Mouse (Mus musculus) limb, embryonic 14.5 days (tissue): ENCODE results near the gene Pxdc1. TPM values are rescaled to one million over a fixed set of nuclear protein-coding genes. Genes with fewer than 3 reads are reported as not detected.

Source experiments
- ATAC-seq: fragments of 200-750 bp; cut with Nextera tagmentation; 2 replicates; pipeline ENCODE4 v1.8.0; 2017; ENCODE audit warnings: low read depth, moderate number of reproducible peaks, moderate TSS enrichment; ENCODE audit not compliant: low FRiP score
- DNase-seq: peaks from one replicate; pipeline ENCODE4 v3.0.0-alpha.2; 2015; ENCODE audit warnings: low spot score
- H3K27ac ChIP-seq: fragments of 300-500 bp; sonication (generic); replicated peaks from 2 replicates; pipeline ENCODE4 v1.5.1; 2014; ENCODE audit warnings: low read depth, mild to moderate bottlenecking, low read length, moderate library complexity, mixed read lengths
- H3K27me3 ChIP-seq: fragments of 300-500 bp; sonication (generic); 2 replicates; pipeline ENCODE4 v1.6.1; 2014; ENCODE audit warnings: low read length, mixed read lengths; ENCODE audit not compliant: control insufficient read depth, insufficient read depth
- H3K36me3 ChIP-seq: fragments of 300-500 bp; sonication (generic); 2 replicates; pipeline ENCODE4 v1.6.1; 2014; ENCODE audit warnings: mild to moderate bottlenecking, low read length, moderate library complexity, mixed read lengths; ENCODE audit not compliant: control insufficient read depth, insufficient read depth
- H3K4me1 ChIP-seq: fragments of 300-500 bp; sonication (generic); 2 replicates; pipeline ENCODE4 v1.6.1; 2014; ENCODE audit warnings: antibody characterized with exemption, low read length, mixed read lengths; ENCODE audit not compliant: control insufficient read depth, insufficient read depth
- H3K4me2 ChIP-seq: fragments of 300-500 bp; sonication (generic); replicated peaks from 2 replicates; pipeline ENCODE4 v1.6.1; 2014; ENCODE audit warnings: low read depth, mild to moderate bottlenecking, low read length, moderate library complexity; ENCODE audit not compliant: severe bottlenecking
- H3K4me3 ChIP-seq: fragments of 300-500 bp; sonication (generic); replicated peaks from 2 replicates; pipeline ENCODE4 v1.5.1; 2014; ENCODE audit warnings: low read length
- H3K9ac ChIP-seq: fragments of 300-500 bp; sonication (generic); 2 replicates; pipeline ENCODE4 v1.6.1; 2014; ENCODE audit warnings: mild to moderate bottlenecking, low read depth, low read length, moderate library complexity; ENCODE audit not compliant: severe bottlenecking
- H3K9me3 ChIP-seq: fragments of 300-500 bp; sonication (generic); 2 replicates; pipeline ENCODE4 v1.6.1; 2016; ENCODE audit warnings: low read length; ENCODE audit not compliant: control insufficient read depth
- POLR2A ChIP-seq: fragments of 200-500 bp; IDR thresholded peaks from 2 replicates; pipeline ENCODE4 v1.8.0; 2012; ENCODE audit warnings: inconsistent platforms, mild to moderate bottlenecking, moderate library complexity, borderline replicate concordance; ENCODE audit not compliant: insufficient read depth, insufficient read length; ENCODE audit errors: extremely low read depth
- WGBS: fragments of 180-500 bp; shearing (Covaris S2); extraction: QIAGEN DNeasy Blood & Tissue Kit; methylation state at CpG from one replicate; pipeline ENCODE4 v1.1.7; 2014; 5-methylcytosine and 5-hydroxymethylcytosine counted together
- polyA plus RNA-seq, 2 experiments: library from polyadenylated mRNA; depleted of rRNA in 1 of 2; stranded (reverse) in 1 of 2; unstranded in 1 of 2; fragments of >200 nt; fragmentation: Nextera tagmentation in 1 of 2; extraction: Ambion mirVana in 1 of 2; gene quantifications; 2 replicates each; pipeline versions ENCODE4 v1.2.1 to v1.2.3; 2012 to 2014

Gene Pxdc1
- polyA plus RNA-seq, 2 experiments, result 24.0 to 27.7 TPM

DNA sequence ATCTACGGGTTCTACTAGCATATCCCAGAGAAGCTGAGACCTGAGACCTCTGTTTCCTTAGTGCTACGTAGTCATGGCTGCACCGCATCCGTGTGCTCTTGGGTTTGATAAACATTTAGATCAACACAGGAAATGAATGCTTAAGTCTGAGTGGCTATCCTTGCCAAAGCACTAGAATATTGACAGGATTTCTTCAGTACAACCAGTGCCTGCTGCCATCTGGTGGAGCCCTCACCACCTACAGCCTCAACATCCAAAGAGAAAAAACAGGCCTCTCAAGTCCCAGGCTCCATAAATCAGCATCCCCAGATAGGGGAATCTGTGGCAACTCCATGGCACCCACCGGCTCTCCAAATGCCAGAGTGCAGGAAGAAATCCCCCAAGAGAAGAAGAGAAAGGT, 17.3 kb downstream of the Pxdc1 start:
- Histone ChIP-seq H3K36me3 (peaks cover 27% of the 10 kb centered on the region), H3K4me2 (no peak overlapping the region), H3K27me3 (no peaks in the 10 kb centered on the region), H3K27ac (no peak overlapping the region), H3K4me3 (no peak overlapping the region), H3K9me3 (no peaks in the 10 kb centered on the region), H3K9ac (no peak overlapping the region), H3K4me1 (no peaks in the 10 kb centered on the region)
- WGBS, result 45% methylated on average over 5 of the region's 5 CpGs
- peak; percentile 80 for DNase-seq
- ATAC-seq, result peak; percentile 55; the same call in 1 of the 2 replicates
- no peak for TF ChIP-seq POLR2A

DNA sequence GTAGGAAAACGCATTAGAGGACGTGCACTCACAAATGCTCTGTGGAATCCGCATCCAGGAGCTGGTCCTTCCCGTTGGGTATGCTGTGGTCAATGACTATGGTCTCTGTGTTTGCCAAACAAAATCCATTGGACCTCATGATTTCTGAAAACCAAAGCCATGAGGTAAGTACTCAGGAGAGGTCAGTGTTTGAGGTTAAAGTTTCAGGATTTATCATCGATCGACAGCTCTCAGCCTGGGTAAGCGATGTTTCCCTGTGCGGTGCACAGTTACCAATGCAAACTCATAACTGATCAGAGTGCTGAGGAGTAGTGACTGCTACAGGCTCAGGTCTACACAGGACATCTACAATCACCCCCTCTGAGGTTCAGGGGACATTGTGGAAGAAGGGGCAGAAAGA, 23.0 kb downstream of the Pxdc1 start:
- no peaks in the 10 kb centered on the region for H3K27me3 ChIP-seq
- no peak for TF ChIP-seq POLR2A
- no peaks in the 10 kb centered on the region for H3K4me1 ChIP-seq
- DNase-seq (no peak), ATAC-seq (no peak)
- H3K9me3 ChIP-seq, result no peaks in the 10 kb centered on the region
- no peak overlapping the region for H3K9ac ChIP-seq
- peaks cover 20% of the 10 kb centered on the region for H3K36me3 ChIP-seq
- no peak overlapping the region for H3K4me3 ChIP-seq
- no peak overlapping the region for H3K27ac ChIP-seq
- WGBS, result 97% methylated on average over 8 of the region's 8 CpGs
- H3K4me2 ChIP-seq, result no peak overlapping the region

DNA sequence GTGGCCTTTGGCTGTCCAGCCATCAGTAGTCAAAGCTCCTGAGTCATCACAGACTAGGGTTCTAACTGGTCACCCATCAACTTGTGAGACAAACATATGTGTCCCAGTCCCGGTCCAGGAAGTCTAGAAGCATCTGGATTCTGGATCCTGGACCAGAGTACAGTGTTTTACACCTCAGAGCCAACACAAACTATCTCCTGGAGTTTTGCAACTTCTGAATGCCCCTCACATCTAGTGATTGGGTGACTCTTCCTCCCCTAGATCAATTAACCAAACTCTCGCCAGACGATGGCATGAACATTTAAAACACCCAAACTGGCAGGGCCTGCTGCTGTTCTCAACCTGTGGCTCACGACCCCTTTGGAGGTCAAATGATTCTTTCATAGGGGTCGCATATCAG, 23.5 kb downstream of the Pxdc1 start:
- Histone ChIP-seq H3K9ac (no peak overlapping the region), H3K4me3 (no peak overlapping the region), H3K27me3 (no peaks in the 10 kb centered on the region), H3K27ac (no peak overlapping the region), H3K4me2 (no peak overlapping the region), H3K4me1 (no peaks in the 10 kb centered on the region), H3K9me3 (no peaks in the 10 kb centered on the region), H3K36me3 (peaks cover 16% of the 10 kb centered on the region)
- 91% methylated on average over 5 of the region's 5 CpGs for WGBS
- TF ChIP-seq POLR2A, result no peak
- no peak for DNase-seq
- ATAC-seq, result no peak

DNA sequence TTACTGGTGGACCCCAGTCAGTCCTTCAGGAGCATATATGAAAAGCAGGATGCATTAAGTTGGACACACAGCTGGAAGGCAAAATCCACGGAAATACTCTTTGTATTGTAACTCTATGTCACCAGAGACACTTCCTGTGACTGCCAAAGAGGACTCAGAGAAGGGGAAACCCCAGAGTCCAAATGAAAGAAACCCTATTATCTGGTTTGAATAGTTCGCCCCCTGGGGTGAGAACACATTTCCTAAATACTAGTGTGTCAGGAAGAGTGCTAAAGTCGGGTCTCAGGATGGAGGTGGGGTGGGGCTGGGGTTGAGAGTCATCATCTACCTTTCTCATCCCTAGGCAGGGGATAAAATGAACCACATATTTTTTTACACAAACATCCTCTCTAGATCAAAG, 25.8 kb downstream of the Pxdc1 start:
- Histone ChIP-seq H3K27ac (no peak overlapping the region), H3K4me1 (no peaks in the 10 kb centered on the region), H3K36me3 (peaks cover 8% of the 10 kb centered on the region), H3K9me3 (no peaks in the 10 kb centered on the region), H3K4me2 (no peak overlapping the region), H3K27me3 (no peaks in the 10 kb centered on the region), H3K9ac (no peak overlapping the region), H3K4me3 (no peak overlapping the region)
- TF ChIP-seq POLR2A, result no peak
- no peak for DNase-seq
- WGBS, result 55% methylated on average over 3 of the region's 3 CpGs
- ATAC-seq, result no peak

DNA sequence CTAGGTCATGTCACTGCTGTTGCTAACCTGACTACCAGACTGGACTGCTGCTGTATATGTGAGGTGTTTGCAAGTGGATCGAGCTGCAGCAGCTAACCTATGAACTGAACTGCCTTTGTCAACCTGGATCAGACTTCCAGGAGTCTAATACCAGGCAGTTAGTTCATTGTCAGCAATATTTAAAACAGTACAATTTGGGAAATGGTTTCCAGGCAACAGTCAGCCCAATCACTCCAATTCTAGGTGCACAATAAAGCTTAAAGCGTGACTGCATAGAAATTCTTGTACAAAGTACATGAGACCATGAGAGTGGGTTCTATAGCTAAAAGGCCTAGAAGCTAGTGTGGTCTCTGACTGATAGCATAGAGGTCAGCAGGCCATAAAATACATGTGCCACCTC, 28.9 kb downstream of the Pxdc1 start:
- no peaks in the 10 kb centered on the region for H3K9me3 ChIP-seq
- H3K27me3 ChIP-seq, result no peaks in the 10 kb centered on the region
- no peak overlapping the region for H3K9ac ChIP-seq
- no peak for TF ChIP-seq POLR2A
- peaks cover 2% of the 10 kb centered on the region; the same call in 1 of the 2 replicates for H3K36me3 ChIP-seq
- no peaks in the 10 kb centered on the region for H3K4me1 ChIP-seq
- no peak overlapping the region for H3K4me2 ChIP-seq
- H3K4me3 ChIP-seq, result no peak overlapping the region
- no peak for ATAC-seq
- WGBS, result 83% methylated on average over 2 of the region's 2 CpGs
- H3K27ac ChIP-seq, result no peak overlapping the region
- no peak for DNase-seq

DNA sequence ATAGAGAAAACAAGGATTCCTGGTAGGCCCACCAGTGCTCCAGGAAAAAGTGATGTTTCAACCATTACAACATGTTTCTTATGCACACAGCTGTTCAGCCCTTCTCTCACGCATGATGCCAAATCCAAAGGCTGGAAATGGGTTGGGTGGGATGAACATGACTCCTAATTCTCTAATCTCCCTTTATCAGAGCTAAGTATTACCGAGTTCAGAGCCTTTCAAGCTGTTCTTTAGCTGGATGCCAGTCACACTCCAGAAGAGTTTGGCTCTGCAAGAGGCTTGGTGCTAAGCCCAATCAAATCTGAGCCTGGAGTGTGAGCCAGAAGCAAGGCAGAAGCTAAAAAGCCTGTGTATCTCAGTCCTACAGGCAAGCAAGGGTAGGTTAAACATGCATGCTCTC, 40.9 kb downstream of the Pxdc1 start:
- no peaks in the 10 kb centered on the region for H3K27me3 ChIP-seq
- H3K9me3 ChIP-seq, result no peaks in the 10 kb centered on the region
- no peak for DNase-seq
- H3K36me3 ChIP-seq, result no peaks in the 10 kb centered on the region
- H3K4me3 ChIP-seq, result no peak overlapping the region
- H3K4me2 ChIP-seq, result no peak overlapping the region
- ATAC-seq, result no peak
- no peak overlapping the region for H3K27ac ChIP-seq
- no peak overlapping the region for H3K9ac ChIP-seq
- 76% methylated on average over 2 of the region's 2 CpGs for WGBS
- TF ChIP-seq POLR2A, result no peak
- H3K4me1 ChIP-seq, result no peaks in the 10 kb centered on the region
